Mouse (Mus musculus): ENCODE measurements around the gene Prkacb. TPM values are rescaled to one million over a fixed set of nuclear protein-coding genes. Genes with fewer than 3 reads are reported as not detected.

Prkacb gene
- polyA plus RNA-seq, 1 experiment from 2014 or later = 115 TPM

DNA sequence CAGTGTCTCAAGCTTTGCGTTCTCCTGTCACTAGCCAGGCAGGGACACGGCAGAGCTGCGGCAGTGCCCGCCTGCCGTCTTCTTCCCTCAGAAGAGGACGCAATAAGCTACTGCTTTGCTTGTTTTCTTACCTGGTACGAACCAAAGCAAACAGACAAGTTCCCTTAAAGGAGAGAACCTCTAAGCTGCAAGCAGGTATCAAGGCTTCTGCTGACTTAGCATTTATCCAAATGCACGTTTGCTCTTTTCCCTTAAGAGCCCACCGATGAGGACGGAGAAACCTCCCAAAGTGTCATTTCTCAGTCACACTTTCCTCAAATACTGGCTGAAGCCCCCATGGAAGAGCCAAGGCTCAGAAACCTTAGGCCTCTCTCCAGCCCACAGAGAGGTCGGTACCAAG is 81.3 kb downstream of the Prkacb start:
- DNase-seq (ENCODE audit: low spot score) (no peak), ATAC-seq (no peak)
- H3K27ac ChIP-seq (ENCODE audit: low read depth, low read length) = no peak overlapping the region
- H3K27me3 ChIP-seq (replicated peaks; ENCODE audit: control insufficient read depth, insufficient read depth, low read length) = no peaks in the 10 kb centered on the region
- H3K36me3 ChIP-seq (ENCODE audit: control insufficient read depth, insufficient read depth, low read length) = peaks cover 54% of the 10 kb centered on the region
- H3K9me3 ChIP-seq (replicated peaks; ENCODE audit: control insufficient read depth, low read length) = 0 out of 2 replicates have a peak, but pooled peaks cover 1% of the 10 kb centered on the region
- H3K4me3 ChIP-seq (ENCODE audit: low read depth, low read length) = no peak overlapping the region
- no peaks in the 10 kb centered on the region for H3K4me1 ChIP-seq (ENCODE audit: control insufficient read depth, insufficient read depth, low read length)
- H3K4me2 ChIP-seq (ENCODE audit: low read length) = no peak overlapping the region
- H3K9ac ChIP-seq (ENCODE audit: low read length) = no peak overlapping the region
- 95% methylated on average over 11 of the region's 11 CpGs for WGBS

DNA sequence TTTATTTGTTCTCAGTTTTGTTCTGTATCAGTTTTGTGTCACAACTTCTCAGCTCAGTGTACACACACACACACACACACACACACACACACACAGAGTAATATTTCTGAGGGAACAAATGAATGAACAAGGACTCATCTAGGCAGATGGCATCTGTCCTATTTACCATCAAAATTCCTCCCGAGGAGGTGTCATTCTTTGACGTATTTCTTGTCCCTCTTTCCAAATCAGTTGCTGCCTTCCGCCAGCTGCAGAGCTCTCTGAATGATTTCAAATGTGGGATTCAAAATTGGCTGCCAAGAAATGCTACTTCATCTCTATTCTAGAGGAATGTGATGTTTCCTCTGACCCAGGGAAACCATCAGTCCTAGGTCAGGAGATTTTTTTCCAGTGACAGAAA is 89.8 kb downstream of the Prkacb start:
- H3K4me3 ChIP-seq (ENCODE audit: low read depth, low read length) = no peak overlapping the region
- H3K9ac ChIP-seq (ENCODE audit: low read length) = no peak overlapping the region
- no peaks in the 10 kb centered on the region for H3K27me3 ChIP-seq (replicated peaks; ENCODE audit: control insufficient read depth, insufficient read depth, low read length)
- 79% methylated on average over 3 of the region's 3 CpGs for WGBS
- DNase-seq (ENCODE audit: low spot score) (peak; percentile 13), ATAC-seq (no peak)
- no peak overlapping the region for H3K4me2 ChIP-seq (ENCODE audit: low read length)
- H3K36me3 ChIP-seq (ENCODE audit: control insufficient read depth, insufficient read depth, low read length) = peaks cover 15% of the 10 kb centered on the region
- no peaks in the 10 kb centered on the region for H3K4me1 ChIP-seq (ENCODE audit: control insufficient read depth, insufficient read depth, low read length)
- H3K27ac ChIP-seq (ENCODE audit: low read depth, low read length) = no peak overlapping the region
- peaks cover 6% of the 10 kb centered on the region; the same call in 1 of the 2 replicates for H3K9me3 ChIP-seq (replicated peaks; ENCODE audit: control insufficient read depth, low read length)

DNA sequence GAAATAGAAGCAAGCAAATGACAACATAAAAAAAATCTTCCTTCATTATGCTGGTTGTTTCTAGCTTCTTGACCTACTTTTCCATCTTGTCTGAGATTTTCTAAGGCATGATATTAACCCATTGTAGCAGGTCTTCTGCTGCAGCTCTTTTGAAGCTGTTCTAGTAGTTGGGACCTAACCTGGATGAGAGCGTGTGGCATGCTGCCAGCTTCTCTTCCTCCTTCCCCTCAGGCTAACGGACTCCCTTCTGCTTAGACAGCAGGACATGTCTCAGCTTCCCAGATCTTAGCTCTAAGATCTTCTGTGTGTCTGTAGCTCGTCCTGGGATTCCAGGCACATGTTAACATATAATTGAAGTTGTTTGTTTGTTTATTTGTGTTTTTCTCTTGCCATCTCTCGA is 93.1 kb downstream of the Prkacb start:
- Histone ChIP-seq H3K4me3 (ENCODE audit: low read depth, low read length) (no peak overlapping the region), H3K9me3 (replicated peaks; ENCODE audit: control insufficient read depth, low read length) (no peaks in the 10 kb centered on the region), H3K4me1 (ENCODE audit: control insufficient read depth, insufficient read depth, low read length) (no peaks in the 10 kb centered on the region), H3K4me2 (ENCODE audit: low read length) (no peak overlapping the region), H3K9ac (ENCODE audit: low read length) (no peak overlapping the region), H3K27me3 (replicated peaks; ENCODE audit: control insufficient read depth, insufficient read depth, low read length) (no peaks in the 10 kb centered on the region), H3K36me3 (ENCODE audit: control insufficient read depth, insufficient read depth, low read length) (no peaks in the 10 kb centered on the region), H3K27ac (ENCODE audit: low read depth, low read length) (no peak overlapping the region)
- 65% methylated on average over 4 of the region's 4 CpGs for WGBS
- DNase-seq (ENCODE audit: low spot score) (no peak), ATAC-seq (no peak)

DNA sequence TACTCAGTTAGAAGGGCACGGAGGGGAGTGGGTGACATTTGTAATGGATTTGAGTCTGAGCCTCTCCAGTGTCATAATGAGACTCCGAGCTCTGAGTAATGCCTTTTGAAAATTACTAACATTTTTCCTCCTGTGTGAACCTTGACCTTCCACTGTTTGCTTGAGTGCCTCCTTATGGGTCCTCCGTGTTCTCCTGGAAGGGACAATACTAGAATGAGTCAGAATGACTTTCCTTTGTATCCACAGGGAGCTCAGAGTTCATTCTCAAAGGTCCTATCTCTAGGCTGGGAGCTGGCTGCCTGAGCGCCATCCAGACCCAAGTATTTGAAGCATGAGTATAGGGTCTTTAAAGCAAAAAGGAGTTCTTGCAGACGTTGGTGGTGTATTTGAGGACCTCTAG is 94.5 kb downstream of the Prkacb start:
- Histone ChIP-seq H3K36me3 (ENCODE audit: control insufficient read depth, insufficient read depth, low read length) (no peaks in the 10 kb centered on the region), H3K4me2 (ENCODE audit: low read length) (no peak overlapping the region), H3K9ac (ENCODE audit: low read length) (no peak overlapping the region), H3K27me3 (replicated peaks; ENCODE audit: control insufficient read depth, insufficient read depth, low read length) (no peaks in the 10 kb centered on the region), H3K4me1 (ENCODE audit: control insufficient read depth, insufficient read depth, low read length) (no peaks in the 10 kb centered on the region), H3K4me3 (ENCODE audit: low read depth, low read length) (no peak overlapping the region), H3K9me3 (replicated peaks; ENCODE audit: control insufficient read depth, low read length) (no peaks in the 10 kb centered on the region), H3K27ac (ENCODE audit: low read depth, low read length) (no peak overlapping the region)
- ATAC-seq (no peak), DNase-seq (ENCODE audit: low spot score) (no peak)
- 79% methylated on average over 5 of the region's 5 CpGs for WGBS

DNA sequence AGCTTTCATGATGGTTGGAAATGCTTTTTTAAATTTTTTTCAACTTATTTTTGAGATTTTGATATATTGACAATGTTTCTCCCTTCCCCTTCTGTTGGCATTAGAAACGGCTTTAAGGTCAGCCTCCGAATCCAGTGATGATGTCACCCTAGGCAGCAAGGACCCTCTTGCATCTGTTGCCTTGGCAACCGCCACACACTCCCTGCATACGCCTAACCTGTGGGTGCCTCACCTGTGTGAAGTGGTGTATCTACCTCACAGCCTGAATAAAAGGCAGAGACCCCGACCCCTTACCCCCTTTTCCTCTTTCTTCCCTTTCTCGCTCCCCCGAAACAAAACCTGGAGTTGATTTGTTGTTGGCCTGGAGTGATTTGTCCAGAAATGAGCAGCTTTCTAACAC is 100.5 kb downstream of the Prkacb start:
- no peak overlapping the region for H3K4me3 ChIP-seq (ENCODE audit: low read depth, low read length)
- ATAC-seq (no peak), DNase-seq (ENCODE audit: low spot score) (no peak)
- H3K9ac ChIP-seq (ENCODE audit: low read length) = no peak overlapping the region
- H3K27me3 ChIP-seq (replicated peaks; ENCODE audit: control insufficient read depth, insufficient read depth, low read length) = no peaks in the 10 kb centered on the region
- no peak overlapping the region for H3K27ac ChIP-seq (ENCODE audit: low read depth, low read length)
- H3K36me3 ChIP-seq (ENCODE audit: control insufficient read depth, insufficient read depth, low read length) = no peaks in the 10 kb centered on the region
- WGBS = 76% methylated on average over 7 of the region's 7 CpGs
- H3K4me1 ChIP-seq (ENCODE audit: control insufficient read depth, insufficient read depth, low read length) = no peaks in the 10 kb centered on the region
- H3K9me3 ChIP-seq (replicated peaks; ENCODE audit: control insufficient read depth, low read length) = no peaks in the 10 kb centered on the region
- no peak overlapping the region for H3K4me2 ChIP-seq (ENCODE audit: low read length)

DNA sequence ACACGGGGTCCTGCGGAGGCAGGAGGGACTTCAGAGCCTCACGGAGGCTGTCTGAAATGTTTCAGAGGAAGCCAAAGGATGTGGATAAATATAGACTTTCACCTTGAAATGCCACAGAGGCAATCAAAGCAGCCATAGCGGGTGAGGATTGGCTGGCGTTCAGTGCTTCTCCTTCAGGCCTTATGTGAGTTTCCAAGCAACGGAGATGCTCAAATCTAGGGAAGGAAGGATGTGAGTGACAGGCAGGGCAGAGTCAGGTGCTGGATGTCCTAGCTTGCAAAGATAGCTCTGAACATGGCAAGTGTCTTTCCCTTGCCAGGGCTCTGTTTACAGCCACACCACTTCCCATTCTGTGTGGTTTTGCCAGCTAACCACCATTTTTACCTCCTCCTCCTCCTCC is 101.2 kb downstream of the Prkacb start:
- Histone ChIP-seq H3K4me3 (ENCODE audit: low read depth, low read length) (no peak overlapping the region), H3K4me2 (ENCODE audit: low read length) (no peak overlapping the region), H3K36me3 (ENCODE audit: control insufficient read depth, insufficient read depth, low read length) (no peaks in the 10 kb centered on the region), H3K4me1 (ENCODE audit: control insufficient read depth, insufficient read depth, low read length) (no peaks in the 10 kb centered on the region), H3K27ac (ENCODE audit: low read depth, low read length) (no peak overlapping the region), H3K9ac (ENCODE audit: low read length) (no peak overlapping the region), H3K27me3 (replicated peaks; ENCODE audit: control insufficient read depth, insufficient read depth, low read length) (no peaks in the 10 kb centered on the region), H3K9me3 (replicated peaks; ENCODE audit: control insufficient read depth, low read length) (no peaks in the 10 kb centered on the region)
- peak; percentile 50; the same call in 1 of the 2 replicates for ATAC-seq
- 71% methylated on average over 6 of the region's 6 CpGs for WGBS
- DNase-seq (ENCODE audit: low spot score) = peak; percentile 33

DNA sequence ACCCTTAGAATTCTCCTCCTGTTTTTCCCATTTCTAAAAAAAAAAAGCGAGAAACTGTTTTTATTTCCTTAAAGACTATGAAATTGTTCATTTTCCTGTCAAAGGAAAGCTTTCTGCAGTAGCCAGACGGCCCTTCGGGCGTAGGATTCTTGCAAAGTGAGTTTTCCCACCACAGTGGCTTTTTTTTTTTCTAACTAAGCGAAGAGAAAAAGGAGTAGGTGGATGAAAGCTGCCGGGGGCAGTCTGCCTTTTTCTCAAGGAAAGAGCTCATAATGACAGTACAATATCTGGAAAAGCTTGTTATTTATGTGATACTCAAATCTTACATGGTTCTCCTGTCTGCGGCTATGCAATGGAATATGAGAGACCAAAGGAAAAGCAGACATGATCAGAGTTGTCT is 101.7 kb downstream of the Prkacb start:
- H3K27ac ChIP-seq (ENCODE audit: low read depth, low read length) = no peak overlapping the region
- 87% methylated on average over 7 of the region's 7 CpGs for WGBS

DNA sequence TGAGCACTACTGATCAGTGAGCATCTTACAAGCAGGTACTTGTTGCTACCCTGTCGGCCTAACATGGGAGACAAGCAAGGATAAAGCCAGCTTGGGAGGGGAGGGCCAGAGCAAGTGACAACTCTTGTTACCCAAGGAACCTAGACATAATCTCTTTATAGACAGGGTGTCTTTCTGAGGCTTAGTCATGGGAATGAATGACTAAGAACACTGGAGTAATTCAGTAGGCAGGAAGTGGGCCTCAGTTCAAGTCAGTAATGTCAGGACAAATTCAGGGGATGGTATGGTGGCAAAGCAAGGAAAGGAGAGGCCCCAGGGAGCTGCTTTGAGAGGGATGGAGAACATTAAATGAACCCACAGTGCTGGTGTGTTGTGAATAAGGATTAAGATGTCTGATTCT is 103.7 kb downstream of the Prkacb start:
- no peak overlapping the region for H3K9ac ChIP-seq (ENCODE audit: low read length)
- no peak overlapping the region for H3K4me3 ChIP-seq (ENCODE audit: low read depth, low read length)
- no peak for DNase-seq (ENCODE audit: low spot score)
- no peaks in the 10 kb centered on the region for H3K27me3 ChIP-seq (replicated peaks; ENCODE audit: control insufficient read depth, insufficient read depth, low read length)
- no peaks in the 10 kb centered on the region for H3K36me3 ChIP-seq (ENCODE audit: control insufficient read depth, insufficient read depth, low read length)
- no peak overlapping the region for H3K27ac ChIP-seq (ENCODE audit: low read depth, low read length)
- H3K9me3 ChIP-seq (replicated peaks; ENCODE audit: control insufficient read depth, low read length) = no peaks in the 10 kb centered on the region
- no peaks in the 10 kb centered on the region for H3K4me1 ChIP-seq (ENCODE audit: control insufficient read depth, insufficient read depth, low read length)
- no peak for ATAC-seq
- no peak overlapping the region for H3K4me2 ChIP-seq (ENCODE audit: low read length)
- WGBS = 86% methylated on average over 1 of the region's 1 CpGs

More for the DNA sequence above, 101.7 kb downstream of the Prkacb start:
- DNase-seq (ENCODE audit: low spot score) (no peak), ATAC-seq (no peak)
- Histone ChIP-seq H3K4me3 (ENCODE audit: low read depth, low read length) (no peak overlapping the region), H3K4me2 (ENCODE audit: low read length) (no peak overlapping the region), H3K27me3 (replicated peaks; ENCODE audit: control insufficient read depth, insufficient read depth, low read length) (no peaks in the 10 kb centered on the region), H3K9ac (ENCODE audit: low read length) (no peak overlapping the region), H3K9me3 (replicated peaks; ENCODE audit: control insufficient read depth, low read length) (no peaks in the 10 kb centered on the region), H3K4me1 (ENCODE audit: control insufficient read depth, insufficient read depth, low read length) (no peaks in the 10 kb centered on the region), H3K36me3 (ENCODE audit: control insufficient read depth, insufficient read depth, low read length) (no peaks in the 10 kb centered on the region)

DNA sequence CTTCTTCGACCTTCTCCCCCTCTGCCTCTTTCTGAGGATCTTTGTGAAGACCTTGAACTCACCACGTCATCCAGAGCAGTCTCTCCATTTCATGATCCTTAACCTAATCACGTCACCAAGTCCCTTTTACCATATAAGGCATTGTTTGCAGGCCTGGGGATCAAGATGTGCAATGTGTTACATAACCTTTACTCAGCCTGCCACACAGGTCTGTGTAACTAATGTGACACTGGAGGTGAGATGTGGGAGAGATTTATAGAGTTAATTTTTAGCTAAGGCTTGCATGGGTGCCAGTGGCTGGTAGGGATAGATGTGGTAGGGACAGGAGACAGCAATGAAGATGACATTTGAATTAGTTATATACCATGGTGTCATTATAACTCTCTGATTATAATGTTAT is 104.4 kb downstream of the Prkacb start:
- H3K27ac ChIP-seq (ENCODE audit: low read depth, low read length) = no peak overlapping the region
- no peaks in the 10 kb centered on the region for H3K36me3 ChIP-seq (ENCODE audit: control insufficient read depth, insufficient read depth, low read length)
- H3K4me1 ChIP-seq (ENCODE audit: control insufficient read depth, insufficient read depth, low read length) = no peaks in the 10 kb centered on the region
- no peak overlapping the region for H3K9ac ChIP-seq (ENCODE audit: low read length)
- no peaks in the 10 kb centered on the region for H3K27me3 ChIP-seq (replicated peaks; ENCODE audit: control insufficient read depth, insufficient read depth, low read length)
- H3K4me2 ChIP-seq (ENCODE audit: low read length) = no peak overlapping the region
- no peak for ATAC-seq
- H3K9me3 ChIP-seq (replicated peaks; ENCODE audit: control insufficient read depth, low read length) = no peaks in the 10 kb centered on the region
- WGBS = 85% methylated on average over 3 of the region's 3 CpGs
- no peak for DNase-seq (ENCODE audit: low spot score)
- no peak overlapping the region for H3K4me3 ChIP-seq (ENCODE audit: low read depth, low read length)

All from forebrain, embryonic 14.5 days (tissue).